Mouse (Mus musculus): ENCODE data around the gene Litaf.

- no peak for TF ChIP-seq CTCF (IDR thresholded peaks at IDR 0.05 in 2 of 3, conservative IDR thresholded peaks at IDR 0.05 in 1 of 3; ENCODE audit: control insufficient read depth in 1 of 3, insufficient read depth in 1 of 3, low read depth in 2 of 3, low read length in 3 of 3, poor library complexity in 1 of 3, severe bottlenecking in 1 of 3)
- no peak for TF ChIP-seq UBTF (IDR thresholded peaks at IDR 0.05; ENCODE audit: borderline replicate concordance, insufficient read depth, low read depth, low read length)
- no peak for TF ChIP-seq POLR2A (IDR thresholded peaks at IDR 0.05; ENCODE audit: control insufficient read depth in 1 of 2, insufficient read depth in 1 of 2, low read depth in 1 of 2, low read length in 2 of 2, poor library complexity in 1 of 2)
- TF ChIP-seq TBP (IDR thresholded peaks at IDR 0.05; ENCODE audit: low read depth, low read length): no peak
- TF ChIP-seq POLR2AphosphoS2 (IDR thresholded peaks at IDR 0.05; ENCODE audit: low read length): no peak
- TF ChIP-seq TAL1 (IDR thresholded peaks at IDR 0.05; ENCODE audit: low read length): no peak
- TF ChIP-seq NRF1 (IDR thresholded peaks at IDR 0.05; ENCODE audit: insufficient read depth, low read depth, low read length, poor library complexity, severe bottlenecking): no peak
- TF ChIP-seq SMC3 (IDR thresholded peaks at IDR 0.05; ENCODE audit: low read depth, low read length): no peak
- TF ChIP-seq ZKSCAN1 (IDR thresholded peaks at IDR 0.05; ENCODE audit: low read depth, low read length): no peak
These were observed 129.1 kb downstream of the Litaf start for GRCm38 (mm10) chr16:10936700-10937319.

Measured in MEL (cell line).